Mouse (Mus musculus): Measurements from ENCODE around the gene Pik3r1. TPM values are rescaled to one million over a fixed set of nuclear protein-coding genes. Genes with fewer than 3 reads are reported as not detected.
A peak's percentile ranks its signal among the peaks of the same experiment; 100 is the strongest.

The Pik3r1 gene
- polyA plus RNA-seq, 1 experiment from 2014 or later = 42.7 TPM

- no peaks in the 10 kb centered on the region for H3K27me3 ChIP-seq (replicated peaks; ENCODE audit: control insufficient read depth, insufficient read depth, low read length)
- no peaks in the 10 kb centered on the region for H3K9me3 ChIP-seq (ENCODE audit: control insufficient read depth, low read length)
- peak overlapping the region; percentile 67 for H3K27ac ChIP-seq (ENCODE audit: low read length)
- H3K4me2 ChIP-seq (ENCODE audit: low read length) = peak overlapping the region; percentile 82
- H3K9ac ChIP-seq (replicated peaks; ENCODE audit: low read depth, low read length) = peak overlapping the region; percentile 72
- H3K36me3 ChIP-seq (ENCODE audit: control insufficient read depth, insufficient read depth) = no peaks in the 10 kb centered on the region
- peak overlapping the region; percentile 44 for H3K4me3 ChIP-seq (replicated peaks; ENCODE audit: low read length)
- H3K4me1 ChIP-seq (replicated peaks; ENCODE audit: control insufficient read depth, insufficient read depth, low read length) = peaks cover 9% of the 10 kb centered on the region
- WGBS = 24% methylated on average over 10 of the region's 10 CpGs
- ATAC-seq = peak; percentile 74
Measured at GRCm38 (mm10) chr13:101800833-101801371, 32.9 kb upstream of the Pik3r1 start.

- no peak overlapping the region for H3K27ac ChIP-seq (ENCODE audit: low read length)
- no peaks in the 10 kb centered on the region for H3K36me3 ChIP-seq (ENCODE audit: control insufficient read depth, insufficient read depth)
- no peaks in the 10 kb centered on the region for H3K9me3 ChIP-seq (ENCODE audit: control insufficient read depth, low read length)
- H3K4me2 ChIP-seq (ENCODE audit: low read length) = no peak overlapping the region
- peaks cover 9% of the 10 kb centered on the region for H3K4me1 ChIP-seq (replicated peaks; ENCODE audit: control insufficient read depth, insufficient read depth, low read length)
- no peak overlapping the region for H3K9ac ChIP-seq (replicated peaks; ENCODE audit: low read depth, low read length)
- H3K27me3 ChIP-seq (replicated peaks; ENCODE audit: control insufficient read depth, insufficient read depth, low read length) = no peaks in the 10 kb centered on the region
- no peak for ATAC-seq
- 73% methylated on average over 13 of the region's 13 CpGs for WGBS
- H3K4me3 ChIP-seq (replicated peaks; ENCODE audit: low read length) = no peak overlapping the region
Measured at GRCm38 (mm10) chr13:101800021-101800596, 32.1 kb upstream of the Pik3r1 start.

GRCm38 (mm10) chr13:101799318-101799717 is 31.3 kb upstream of the Pik3r1 start:
- Histone ChIP-seq H3K4me2 (ENCODE audit: low read length) (no peak overlapping the region), H3K9me3 (ENCODE audit: control insufficient read depth, low read length) (no peaks in the 10 kb centered on the region), H3K4me3 (replicated peaks; ENCODE audit: low read length) (no peak overlapping the region), H3K27ac (ENCODE audit: low read length) (no peak overlapping the region), H3K36me3 (ENCODE audit: control insufficient read depth, insufficient read depth) (no peaks in the 10 kb centered on the region), H3K9ac (replicated peaks; ENCODE audit: low read depth, low read length) (no peak overlapping the region), H3K4me1 (replicated peaks; ENCODE audit: control insufficient read depth, insufficient read depth, low read length) (peaks cover 9% of the 10 kb centered on the region), H3K27me3 (replicated peaks; ENCODE audit: control insufficient read depth, insufficient read depth, low read length) (no peaks in the 10 kb centered on the region)
- no peak for ATAC-seq
- WGBS = 94% methylated on average over 2 of the region's 2 CpGs

- Histone ChIP-seq H3K4me2 (ENCODE audit: low read length) (no peak overlapping the region), H3K9me3 (ENCODE audit: control insufficient read depth, low read length) (no peaks in the 10 kb centered on the region), H3K27ac (ENCODE audit: low read length) (no peak overlapping the region), H3K9ac (replicated peaks; ENCODE audit: low read depth, low read length) (no peak overlapping the region), H3K36me3 (ENCODE audit: control insufficient read depth, insufficient read depth) (no peaks in the 10 kb centered on the region), H3K4me3 (replicated peaks; ENCODE audit: low read length) (no peak overlapping the region), H3K27me3 (replicated peaks; ENCODE audit: control insufficient read depth, insufficient read depth, low read length) (no peaks in the 10 kb centered on the region), H3K4me1 (replicated peaks; ENCODE audit: control insufficient read depth, insufficient read depth, low read length) (peaks cover 9% of the 10 kb centered on the region)
- ATAC-seq = no peak
- 91% methylated on average over 4 of the region's 4 CpGs for WGBS
Measured at GRCm38 (mm10) chr13:101798522-101798921, 30.5 kb upstream of the Pik3r1 start.

GRCm38 (mm10) chr13:101796983-101797382 is 29.0 kb upstream of the Pik3r1 start:
- WGBS = 51% methylated on average over 6 of the region's 6 CpGs
- no peaks in the 10 kb centered on the region for H3K27me3 ChIP-seq (replicated peaks; ENCODE audit: control insufficient read depth, insufficient read depth, low read length)
- H3K4me3 ChIP-seq (replicated peaks; ENCODE audit: low read length) = no peak overlapping the region
- peaks cover 7% of the 10 kb centered on the region for H3K4me1 ChIP-seq (replicated peaks; ENCODE audit: control insufficient read depth, insufficient read depth, low read length)
- H3K9me3 ChIP-seq (ENCODE audit: control insufficient read depth, low read length) = no peaks in the 10 kb centered on the region
- H3K36me3 ChIP-seq (ENCODE audit: control insufficient read depth, insufficient read depth) = no peaks in the 10 kb centered on the region
- no peak overlapping the region for H3K4me2 ChIP-seq (ENCODE audit: low read length)
- H3K27ac ChIP-seq (ENCODE audit: low read length) = no peak overlapping the region
- no peak for ATAC-seq
- no peak overlapping the region for H3K9ac ChIP-seq (replicated peaks; ENCODE audit: low read depth, low read length)

- H3K4me3 ChIP-seq (replicated peaks; ENCODE audit: low read length) = no peak overlapping the region
- H3K4me2 ChIP-seq (ENCODE audit: low read length) = no peak overlapping the region
- H3K9me3 ChIP-seq (ENCODE audit: control insufficient read depth, low read length) = no peaks in the 10 kb centered on the region
- no peaks in the 10 kb centered on the region for H3K4me1 ChIP-seq (replicated peaks; ENCODE audit: control insufficient read depth, insufficient read depth, low read length)
- H3K36me3 ChIP-seq (ENCODE audit: control insufficient read depth, insufficient read depth) = no peaks in the 10 kb centered on the region
- ATAC-seq = no peak
- 90% methylated on average over 3 of the region's 4 CpGs for WGBS
- no peaks in the 10 kb centered on the region for H3K27me3 ChIP-seq (replicated peaks; ENCODE audit: control insufficient read depth, insufficient read depth, low read length)
- H3K9ac ChIP-seq (replicated peaks; ENCODE audit: low read depth, low read length) = no peak overlapping the region
- no peak overlapping the region for H3K27ac ChIP-seq (ENCODE audit: low read length)
Measured at GRCm38 (mm10) chr13:101785705-101786104, 17.7 kb upstream of the Pik3r1 start.

- Histone ChIP-seq H3K4me2 (ENCODE audit: low read length) (no peak overlapping the region), H3K4me1 (replicated peaks; ENCODE audit: control insufficient read depth, insufficient read depth, low read length) (no peaks in the 10 kb centered on the region), H3K36me3 (ENCODE audit: control insufficient read depth, insufficient read depth) (no peaks in the 10 kb centered on the region), H3K27ac (ENCODE audit: low read length) (no peak overlapping the region), H3K4me3 (replicated peaks; ENCODE audit: low read length) (no peak overlapping the region), H3K27me3 (replicated peaks; ENCODE audit: control insufficient read depth, insufficient read depth, low read length) (no peaks in the 10 kb centered on the region), H3K9me3 (ENCODE audit: control insufficient read depth, low read length) (no peaks in the 10 kb centered on the region), H3K9ac (replicated peaks; ENCODE audit: low read depth, low read length) (no peak overlapping the region)
- 95% methylated on average over 13 of the region's 13 CpGs for whole genome bisulfite sequencing
- no peak for ATAC-seq
Measured at GRCm38 (mm10) chr13:101784651-101785289, 16.8 kb upstream of the Pik3r1 start.

GRCm38 (mm10) chr13:101779011-101779410 is 11.0 kb upstream of the Pik3r1 start:
- no peaks in the 10 kb centered on the region for H3K27me3 ChIP-seq (replicated peaks; ENCODE audit: control insufficient read depth, insufficient read depth, low read length)
- H3K9ac ChIP-seq (replicated peaks; ENCODE audit: low read depth, low read length) = no peak overlapping the region
- no peaks in the 10 kb centered on the region for H3K36me3 ChIP-seq (ENCODE audit: control insufficient read depth, insufficient read depth)
- no peak overlapping the region for H3K27ac ChIP-seq (ENCODE audit: low read length)
- H3K9me3 ChIP-seq (ENCODE audit: control insufficient read depth, low read length) = no peaks in the 10 kb centered on the region
- no peak for ATAC-seq
- H3K4me2 ChIP-seq (ENCODE audit: low read length) = no peak overlapping the region
- peaks cover 3% of the 10 kb centered on the region; the same call in 1 of the 2 replicates for H3K4me1 ChIP-seq (replicated peaks; ENCODE audit: control insufficient read depth, insufficient read depth, low read length)
- WGBS = 95% methylated on average over 4 of the region's 4 CpGs
- H3K4me3 ChIP-seq (replicated peaks; ENCODE audit: low read length) = no peak overlapping the region

GRCm38 (mm10) chr13:101777851-101778250 is 9.8 kb upstream of the Pik3r1 start:
- Histone ChIP-seq H3K9ac (replicated peaks; ENCODE audit: low read depth, low read length) (no peak overlapping the region), H3K27ac (ENCODE audit: low read length) (no peak overlapping the region), H3K4me1 (replicated peaks; ENCODE audit: control insufficient read depth, insufficient read depth, low read length) (peaks cover 3% of the 10 kb centered on the region; the same call in 1 of the 2 replicates), H3K9me3 (ENCODE audit: control insufficient read depth, low read length) (no peaks in the 10 kb centered on the region), H3K27me3 (replicated peaks; ENCODE audit: control insufficient read depth, insufficient read depth, low read length) (no peaks in the 10 kb centered on the region), H3K36me3 (ENCODE audit: control insufficient read depth, insufficient read depth) (no peaks in the 10 kb centered on the region), H3K4me2 (ENCODE audit: low read length) (no peak overlapping the region), H3K4me3 (replicated peaks; ENCODE audit: low read length) (no peak overlapping the region)
- WGBS = 28% methylated on average over 3 of the region's 3 CpGs
- no peak for ATAC-seq

Measured in forebrain, embryonic 16.5 days (tissue).